Mouse (Mus musculus) cerebellum, adult 2 months (tissue): ENCODE data around the gene Miip.

Experiments
- CTCF ChIP-seq: fragments of 200-500 bp; IDR thresholded peaks from 2 replicates; pipeline ENCODE4 v1.5.1; 2011; ENCODE audit warnings: low read depth, mild to moderate bottlenecking, control low read depth, low read length, moderate library complexity, borderline replicate concordance; ENCODE audit not compliant: insufficient read depth
- POLR2A ChIP-seq: fragments of 200-500 bp; IDR thresholded peaks from 2 replicates; pipeline ENCODE4 v1.6.1; 2011; ENCODE audit warnings: low read length, control low read depth, borderline replicate concordance; ENCODE audit not compliant: insufficient read depth

- no peak for TF ChIP-seq POLR2A
- TF ChIP-seq CTCF, result no peak
These were observed 25.7 kb downstream of the Miip start for GRCm38 (mm10) chr4:147842871-147843270.
